Mouse (Mus musculus) stomach, embryonic 14.5 days (tissue): ENCODE results near the gene Agbl1. TPM values are rescaled to one million over a fixed set of nuclear protein-coding genes. Genes with fewer than 3 reads are reported as not detected.

Source experiments
- ATAC-seq: fragments of 200-750 bp; cut with Nextera tagmentation; 2 replicates; pipeline ENCODE4 v1.8.0; 2017; ENCODE audit warnings: low read depth, moderate TSS enrichment; ENCODE audit not compliant: insufficient number of reproducible peaks, insufficient read depth, low FRiP score
- H3K27ac ChIP-seq: fragments of 300-500 bp; sonication (generic); 2 replicates; pipeline ENCODE4 v1.5.1; 2014; ENCODE audit warnings: mild to moderate bottlenecking, low read length, moderate library complexity, mixed read lengths
- H3K27me3 ChIP-seq: fragments of 300-500 bp; sonication (generic); 2 replicates; pipeline ENCODE4 v1.6.1; 2014; ENCODE audit warnings: low read length, control low read depth, mixed read lengths; ENCODE audit not compliant: control insufficient read depth, insufficient read depth
- H3K36me3 ChIP-seq: fragments of 300-500 bp; sonication (generic); 2 replicates; pipeline ENCODE4 v1.6.1; 2014; ENCODE audit warnings: mild to moderate bottlenecking, control low read depth, low read length, moderate library complexity, mixed read lengths; ENCODE audit not compliant: control insufficient read depth, insufficient read depth
- H3K4me1 ChIP-seq: fragments of 300-500 bp; sonication (generic); 2 replicates; pipeline ENCODE4 v1.6.1; 2014; ENCODE audit warnings: low read length, control low read depth, mixed read lengths; ENCODE audit not compliant: control insufficient read depth, insufficient read depth
- H3K4me2 ChIP-seq: fragments of 300-500 bp; sonication (generic); replicated peaks from 2 replicates; pipeline ENCODE4 v1.6.1; 2014; ENCODE audit warnings: low read depth, low read length, control low read depth
- H3K4me3 ChIP-seq: fragments of 300-500 bp; sonication (generic); 2 replicates; pipeline ENCODE4 v1.5.1; 2014; ENCODE audit warnings: low read depth, low read length, control low read depth
- H3K9ac ChIP-seq: fragments of 300-500 bp; sonication (generic); replicated peaks from 2 replicates; pipeline ENCODE4 v1.6.1; 2014; ENCODE audit warnings: low read depth, mild to moderate bottlenecking, control low read depth, low read length, moderate library complexity, mixed read lengths
- H3K9me3 ChIP-seq: fragments of 300-500 bp; sonication (generic); 2 replicates; pipeline ENCODE4 v1.6.1; 2016; ENCODE audit warnings: low read depth, low read length, control low read depth; ENCODE audit not compliant: control insufficient read depth
- WGBS: fragments of 180-500 bp; shearing (Covaris S2); extraction: QIAGEN DNeasy Blood & Tissue Kit; methylation state at CpG from one replicate; pipeline ENCODE4 v1.1.7; 2014; 5-methylcytosine and 5-hydroxymethylcytosine counted together
- polyA plus RNA-seq: library from polyadenylated mRNA; unstranded; fragments of >200 nt; fragmentation: Nextera tagmentation; extraction: Ambion mirVana; gene quantifications from 2 replicates; pipeline ENCODE4 v1.2.1, GENCODE M21; 2014

Agbl1 gene
- not detected in 2 replicates for polyA plus RNA-seq

DNA sequence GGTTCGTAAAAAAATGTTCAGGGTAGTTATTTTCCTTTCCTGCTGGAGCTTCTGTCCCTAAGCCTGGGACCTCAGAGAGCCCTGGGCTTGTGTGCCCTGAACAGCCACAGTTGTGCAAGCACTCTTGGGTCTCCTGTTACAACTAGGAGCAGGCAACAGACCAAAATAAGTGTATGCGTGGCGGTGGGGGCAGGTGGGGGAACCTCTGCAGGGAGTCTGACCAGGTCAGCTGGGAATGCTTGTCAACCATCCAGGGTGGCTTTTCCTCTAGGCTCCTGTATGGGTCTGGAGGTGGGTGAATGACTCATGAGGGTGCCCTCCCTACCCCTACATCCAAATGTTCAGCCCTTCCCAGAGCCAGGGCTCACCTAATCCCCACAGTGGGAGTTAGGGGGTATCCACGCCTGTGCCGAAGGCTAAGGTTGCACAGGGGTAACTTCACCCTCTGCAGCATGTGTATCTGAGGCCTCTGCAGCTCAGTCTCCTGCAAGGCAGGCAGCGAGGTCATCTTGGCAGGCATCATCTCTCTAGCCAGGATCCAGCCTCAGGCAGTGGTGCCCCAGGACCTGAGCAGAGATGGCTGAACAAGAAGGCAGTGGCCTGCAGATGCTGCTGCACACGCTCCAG, at the start of gene Agbl1:
Agbl1 (plus strand) TSS at position 577 of the 627 bp plus-strand sequence.
- H3K36me3 ChIP-seq = no peaks in the 10 kb centered on the region
- no peak for ATAC-seq
- no peaks in the 10 kb centered on the region for H3K4me1 ChIP-seq
- H3K9me3 ChIP-seq = no peaks in the 10 kb centered on the region
- 52% methylated on average over 7 of the region's 7 CpGs for WGBS
- H3K4me2 ChIP-seq = no peak within 1 kb of the TSS
- no peaks in the 10 kb centered on the region for H3K27me3 ChIP-seq
- no peak within 1 kb of the TSS for H3K27ac ChIP-seq
- H3K9ac ChIP-seq = no peak within 1 kb of the TSS
- no peak within 1 kb of the TSS for H3K4me3 ChIP-seq

GRCm38 (mm10) chr7:76185005-76185658, 44.6 kb upstream of the Agbl1 start:
- no peak overlapping the region for H3K9ac ChIP-seq
- H3K36me3 ChIP-seq = no peaks in the 10 kb centered on the region
- H3K4me3 ChIP-seq = no peak overlapping the region
- no peak overlapping the region for H3K4me2 ChIP-seq
- no peaks in the 10 kb centered on the region for H3K4me1 ChIP-seq
- H3K27ac ChIP-seq = no peak overlapping the region
- no peaks in the 10 kb centered on the region for H3K9me3 ChIP-seq
- ATAC-seq = no peak
- WGBS = 55% methylated on average over 7 of the region's 7 CpGs
- H3K27me3 ChIP-seq = no peaks in the 10 kb centered on the region

GRCm38 (mm10) chr7:76185681-76186121, 44.0 kb upstream of the Agbl1 start:
- no peaks in the 10 kb centered on the region for H3K27me3 ChIP-seq
- no peak overlapping the region for H3K4me3 ChIP-seq
- H3K9me3 ChIP-seq = no peaks in the 10 kb centered on the region
- H3K27ac ChIP-seq = no peak overlapping the region
- no peaks in the 10 kb centered on the region for H3K36me3 ChIP-seq
- no peak for ATAC-seq
- WGBS = 48% methylated on average over 6 of the region's 6 CpGs
- no peak overlapping the region for H3K4me2 ChIP-seq
- no peak overlapping the region for H3K9ac ChIP-seq
- H3K4me1 ChIP-seq = no peaks in the 10 kb centered on the region

DNA sequence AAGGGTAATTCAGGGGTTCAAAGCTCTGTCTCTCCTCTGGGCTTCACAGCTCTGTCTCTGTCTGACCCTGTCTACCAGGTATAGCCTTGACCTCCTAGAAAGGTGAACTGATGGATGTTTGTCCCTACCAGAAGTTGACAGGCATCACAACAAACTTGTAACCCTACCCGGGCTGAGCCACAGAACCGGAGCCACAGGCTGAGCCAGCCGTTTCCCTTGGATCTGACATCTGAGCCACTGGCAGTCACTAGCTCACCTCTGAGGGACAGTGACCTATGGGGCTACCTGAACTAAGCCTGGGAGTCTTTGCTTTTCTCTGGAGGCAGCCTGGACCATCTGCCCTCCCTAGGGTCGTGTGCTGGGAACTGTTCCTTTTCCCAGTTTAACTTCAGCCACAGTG, 11.1 kb upstream of the Agbl1 start:
- WGBS = 56% methylated on average over 4 of the region's 4 CpGs
- ATAC-seq = no peak
- no peak overlapping the region for H3K4me2 ChIP-seq

DNA sequence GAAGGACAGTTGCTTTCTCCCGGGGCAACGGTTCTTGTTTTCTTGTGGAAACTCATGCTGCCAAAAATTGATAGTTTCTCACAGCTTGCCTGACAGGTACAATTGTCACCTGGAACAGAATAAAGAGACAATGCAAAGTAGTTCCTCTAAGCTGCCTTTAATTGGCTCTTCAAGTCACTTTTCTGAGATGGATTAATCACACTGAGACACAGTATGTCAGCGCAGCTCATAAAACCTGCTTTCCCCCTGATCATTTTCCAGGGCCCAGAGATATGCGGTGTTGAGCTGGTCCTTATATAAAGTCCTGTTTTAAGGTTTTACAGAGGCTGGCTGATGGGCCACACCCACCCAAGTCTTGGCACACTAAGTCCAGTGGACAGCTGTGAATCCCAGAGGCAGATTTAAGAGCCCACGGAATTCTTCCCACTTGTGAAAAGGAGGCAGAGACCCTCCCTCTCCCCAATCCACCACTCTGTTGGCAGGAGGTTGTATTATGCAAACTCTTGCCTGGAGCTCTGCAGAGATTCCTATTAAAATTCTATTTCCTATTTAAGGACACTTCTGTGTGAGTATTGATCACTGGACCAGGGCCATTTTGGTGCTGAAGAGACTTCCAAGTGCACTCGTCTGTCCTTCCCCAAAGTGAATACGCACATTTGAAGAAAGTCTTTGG, 9.8 kb upstream of the Agbl1 start:
- Histone ChIP-seq H3K27ac (no peak overlapping the region), H3K36me3 (no peaks in the 10 kb centered on the region), H3K9me3 (no peaks in the 10 kb centered on the region), H3K4me2 (no peak overlapping the region), H3K4me1 (no peaks in the 10 kb centered on the region), H3K4me3 (no peak overlapping the region), H3K27me3 (no peaks in the 10 kb centered on the region), H3K9ac (no peak overlapping the region)
- no peak for ATAC-seq
- 73% methylated on average over 7 of the region's 7 CpGs for WGBS

More for the DNA sequence above, 11.1 kb upstream of the Agbl1 start:
- Histone ChIP-seq H3K4me3 (no peak overlapping the region), H3K27me3 (no peaks in the 10 kb centered on the region), H3K9ac (no peak overlapping the region), H3K4me1 (no peaks in the 10 kb centered on the region), H3K36me3 (no peaks in the 10 kb centered on the region), H3K27ac (no peak overlapping the region), H3K9me3 (no peaks in the 10 kb centered on the region)

GRCm38 (mm10) chr7:76222691-76223090, 7.0 kb upstream of the Agbl1 start:
- Histone ChIP-seq H3K4me1 (no peaks in the 10 kb centered on the region), H3K9ac (no peak overlapping the region), H3K27me3 (no peaks in the 10 kb centered on the region), H3K27ac (no peak overlapping the region), H3K4me2 (no peak overlapping the region), H3K4me3 (no peak overlapping the region), H3K36me3 (no peaks in the 10 kb centered on the region), H3K9me3 (no peaks in the 10 kb centered on the region)
- WGBS = 89% methylated on average over 2 of the region's 2 CpGs
- ATAC-seq = no peak

DNA sequence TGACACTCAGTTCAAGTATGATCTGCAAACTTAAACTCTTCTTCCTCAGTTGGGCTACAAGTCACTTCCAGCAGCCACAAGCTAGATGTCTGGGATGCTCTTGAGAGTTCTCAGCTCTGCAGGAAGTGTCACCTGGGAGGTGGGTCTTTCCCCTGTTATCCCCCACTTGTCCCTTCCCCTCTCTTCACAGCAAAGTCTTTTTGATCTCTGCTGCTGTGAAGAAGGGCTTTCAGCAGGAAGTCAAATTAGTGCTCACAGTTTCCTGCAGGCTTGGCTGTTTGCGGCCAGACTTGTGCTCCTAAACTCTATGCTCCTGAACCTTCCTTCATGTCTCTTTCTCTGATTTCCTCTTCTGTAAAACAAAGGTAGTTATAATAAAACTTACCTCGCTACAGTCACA, 806 bp upstream of the Agbl1 start:
- H3K4me2 ChIP-seq = no peak overlapping the region
- ATAC-seq = no peak
- H3K9ac ChIP-seq = no peak overlapping the region
- no peak overlapping the region for H3K27ac ChIP-seq
- no peaks in the 10 kb centered on the region for H3K27me3 ChIP-seq
- WGBS = 41% methylated on average over 2 of the region's 2 CpGs
- no peaks in the 10 kb centered on the region for H3K36me3 ChIP-seq
- no peak overlapping the region for H3K4me3 ChIP-seq
- no peaks in the 10 kb centered on the region for H3K4me1 ChIP-seq
- H3K9me3 ChIP-seq = no peaks in the 10 kb centered on the region

GRCm38 (mm10) chr7:76234321-76234720, 4.6 kb downstream of the Agbl1 start:
- Histone ChIP-seq H3K27me3 (no peaks in the 10 kb centered on the region), H3K27ac (no peak overlapping the region), H3K36me3 (no peaks in the 10 kb centered on the region), H3K9me3 (no peaks in the 10 kb centered on the region), H3K4me2 (no peak overlapping the region), H3K4me1 (no peaks in the 10 kb centered on the region), H3K9ac (no peak overlapping the region), H3K4me3 (no peak overlapping the region)
- no peak for ATAC-seq
- WGBS = 75% methylated on average over 2 of the region's 2 CpGs
